Mouse (Mus musculus): ENCODE data around the gene Hck. TPM values are rescaled to one million over a fixed set of nuclear protein-coding genes. Genes with fewer than 3 reads are reported as not detected.
A peak's percentile ranks its signal among the peaks of the same experiment; 100 is the strongest.

Hck gene
- polyA plus RNA-seq, 1 experiment from 2014 or later = 5.4 TPM

- H3K4me3 ChIP-seq (ENCODE audit: low read length) = no peak overlapping the region
- H3K36me3 ChIP-seq (ENCODE audit: control insufficient read depth, insufficient read depth, low read length) = no peaks in the 10 kb centered on the region
- no peak overlapping the region for H3K27ac ChIP-seq (ENCODE audit: low read length)
- H3K9me3 ChIP-seq (ENCODE audit: control insufficient read depth, low read length) = no peaks in the 10 kb centered on the region
- 0 out of 2 replicates have a peak, but pooled peaks cover 2% of the 10 kb centered on the region for H3K27me3 ChIP-seq (replicated peaks; ENCODE audit: control insufficient read depth, insufficient read depth, low read length)
- H3K4me1 ChIP-seq (ENCODE audit: control insufficient read depth, insufficient read depth, low read length) = no peaks in the 10 kb centered on the region
- no peak overlapping the region for H3K4me2 ChIP-seq (ENCODE audit: low read depth, low read length)
- 88% methylated on average over 10 of the region's 10 CpGs for WGBS
- no peak for ATAC-seq
- no peak overlapping the region for H3K9ac ChIP-seq (ENCODE audit: low read depth, low read length)
Observed at GRCm38 (mm10) chr2:153087091-153087490, 21.2 kb upstream of the Hck start.

GRCm38 (mm10) chr2:153089316-153089715 lies 19.0 kb upstream of the Hck start:
- 50% methylated on average over 2 of the region's 2 CpGs for WGBS
- Histone ChIP-seq H3K4me1 (ENCODE audit: control insufficient read depth, insufficient read depth, low read length) (no peaks in the 10 kb centered on the region), H3K27ac (ENCODE audit: low read length) (no peak overlapping the region), H3K27me3 (replicated peaks; ENCODE audit: control insufficient read depth, insufficient read depth, low read length) (0 out of 2 replicates have a peak, but pooled peaks cover 2% of the 10 kb centered on the region), H3K9me3 (ENCODE audit: control insufficient read depth, low read length) (no peaks in the 10 kb centered on the region), H3K4me3 (ENCODE audit: low read length) (no peak overlapping the region), H3K4me2 (ENCODE audit: low read depth, low read length) (no peak overlapping the region), H3K9ac (ENCODE audit: low read depth, low read length) (no peak overlapping the region), H3K36me3 (ENCODE audit: control insufficient read depth, insufficient read depth, low read length) (no peaks in the 10 kb centered on the region)
- no peak for ATAC-seq

GRCm38 (mm10) chr2:153090551-153091165 lies 17.6 kb upstream of the Hck start:
- Histone ChIP-seq H3K4me2 (ENCODE audit: low read depth, low read length) (no peak overlapping the region), H3K36me3 (ENCODE audit: control insufficient read depth, insufficient read depth, low read length) (no peaks in the 10 kb centered on the region), H3K4me3 (ENCODE audit: low read length) (no peak overlapping the region), H3K9ac (ENCODE audit: low read depth, low read length) (no peak overlapping the region), H3K27ac (ENCODE audit: low read length) (no peak overlapping the region), H3K4me1 (ENCODE audit: control insufficient read depth, insufficient read depth, low read length) (no peaks in the 10 kb centered on the region), H3K27me3 (replicated peaks; ENCODE audit: control insufficient read depth, insufficient read depth, low read length) (0 out of 2 replicates have a peak, but pooled peaks cover 2% of the 10 kb centered on the region), H3K9me3 (ENCODE audit: control insufficient read depth, low read length) (no peaks in the 10 kb centered on the region)
- 33% methylated on average over 10 of the region's 10 CpGs for WGBS
- ATAC-seq = no peak

- ATAC-seq = no peak
- no peaks in the 10 kb centered on the region for H3K9me3 ChIP-seq (ENCODE audit: control insufficient read depth, low read length)
- H3K4me3 ChIP-seq (ENCODE audit: low read length) = peak overlapping the region; percentile 7; the same call in 1 of the 2 replicates
- WGBS = 35% methylated on average over 23 of the region's 23 CpGs
- H3K9ac ChIP-seq (ENCODE audit: low read depth, low read length) = 0 out of 2 replicates have a peak overlapping the region, but pooled peaks have one; percentile 5
- peak overlapping the region; percentile 88 for H3K4me2 ChIP-seq (ENCODE audit: low read depth, low read length)
- H3K4me1 ChIP-seq (ENCODE audit: control insufficient read depth, insufficient read depth, low read length) = peaks cover 3% of the 10 kb centered on the region; the same call in 1 of the 2 replicates
- peaks cover 31% of the 10 kb centered on the region for H3K27me3 ChIP-seq (replicated peaks; ENCODE audit: control insufficient read depth, insufficient read depth, low read length)
- no peaks in the 10 kb centered on the region for H3K36me3 ChIP-seq (ENCODE audit: control insufficient read depth, insufficient read depth, low read length)
- no peak overlapping the region for H3K27ac ChIP-seq (ENCODE audit: low read length)
Observed at GRCm38 (mm10) chr2:153107046-153107766, 1.1 kb upstream of the Hck start.

DNA sequence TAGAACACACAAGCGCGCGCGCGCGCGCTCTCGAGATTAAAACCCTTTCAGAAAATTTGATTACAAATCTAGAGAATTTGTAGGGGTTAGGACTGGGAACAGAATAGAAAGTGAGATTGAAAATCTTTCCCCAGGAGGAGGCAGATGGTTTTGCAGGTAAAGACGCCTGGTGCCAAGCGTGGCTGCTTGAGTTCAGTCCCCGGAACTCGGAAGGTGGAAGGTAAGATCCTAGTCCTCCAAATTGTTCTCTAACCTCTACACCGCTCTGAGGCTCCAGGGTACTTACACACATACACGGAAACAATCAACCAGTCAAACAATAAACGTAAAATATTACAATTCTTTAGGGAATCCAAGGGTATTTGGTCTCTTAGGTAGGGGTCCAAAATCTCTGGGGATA lies 466 bp upstream of the Hck start:
- H3K27ac ChIP-seq (ENCODE audit: low read length) = no peak overlapping the region
- 2% methylated on average over 15 of the region's 15 CpGs for WGBS
- H3K4me2 ChIP-seq (ENCODE audit: low read depth, low read length) = peak overlapping the region; percentile 88
- no peaks in the 10 kb centered on the region for H3K36me3 ChIP-seq (ENCODE audit: control insufficient read depth, insufficient read depth, low read length)
- H3K9ac ChIP-seq (ENCODE audit: low read depth, low read length) = 0 out of 2 replicates have a peak overlapping the region, but pooled peaks have one; percentile 5
- H3K4me1 ChIP-seq (ENCODE audit: control insufficient read depth, insufficient read depth, low read length) = peaks cover 3% of the 10 kb centered on the region; the same call in 1 of the 2 replicates
- peak overlapping the region; percentile 52 for H3K4me3 ChIP-seq (ENCODE audit: low read length)
- ATAC-seq = no peak
- H3K27me3 ChIP-seq (replicated peaks; ENCODE audit: control insufficient read depth, insufficient read depth, low read length) = peaks cover 31% of the 10 kb centered on the region
- no peaks in the 10 kb centered on the region for H3K9me3 ChIP-seq (ENCODE audit: control insufficient read depth, low read length)

GRCm38 (mm10) chr2:153109596-153109995 lies 1.3 kb downstream of the Hck start:
- Histone ChIP-seq H3K36me3 (ENCODE audit: control insufficient read depth, insufficient read depth, low read length) (no peaks in the 10 kb centered on the region), H3K9ac (ENCODE audit: low read depth, low read length) (no peak overlapping the region), H3K4me2 (ENCODE audit: low read depth, low read length) (no peak overlapping the region), H3K27me3 (replicated peaks; ENCODE audit: control insufficient read depth, insufficient read depth, low read length) (peaks cover 31% of the 10 kb centered on the region), H3K27ac (ENCODE audit: low read length) (no peak overlapping the region), H3K9me3 (ENCODE audit: control insufficient read depth, low read length) (no peaks in the 10 kb centered on the region), H3K4me1 (ENCODE audit: control insufficient read depth, insufficient read depth, low read length) (peaks cover 3% of the 10 kb centered on the region; the same call in 1 of the 2 replicates), H3K4me3 (ENCODE audit: low read length) (no peak overlapping the region)
- ATAC-seq = no peak
- 64% methylated on average over 7 of the region's 7 CpGs for WGBS

- no peak overlapping the region for H3K4me3 ChIP-seq (ENCODE audit: low read length)
- H3K36me3 ChIP-seq (ENCODE audit: control insufficient read depth, insufficient read depth, low read length) = no peaks in the 10 kb centered on the region
- H3K9me3 ChIP-seq (ENCODE audit: control insufficient read depth, low read length) = no peaks in the 10 kb centered on the region
- H3K4me1 ChIP-seq (ENCODE audit: control insufficient read depth, insufficient read depth, low read length) = peaks cover 3% of the 10 kb centered on the region; the same call in 1 of the 2 replicates
- peaks cover 27% of the 10 kb centered on the region for H3K27me3 ChIP-seq (replicated peaks; ENCODE audit: control insufficient read depth, insufficient read depth, low read length)
- no peak overlapping the region for H3K27ac ChIP-seq (ENCODE audit: low read length)
- 79% methylated on average over 7 of the region's 7 CpGs for WGBS
- H3K9ac ChIP-seq (ENCODE audit: low read depth, low read length) = no peak overlapping the region
- no peak overlapping the region for H3K4me2 ChIP-seq (ENCODE audit: low read depth, low read length)
- ATAC-seq = no peak
Observed at GRCm38 (mm10) chr2:153111298-153111697, 3.0 kb downstream of the Hck start.

DNA sequence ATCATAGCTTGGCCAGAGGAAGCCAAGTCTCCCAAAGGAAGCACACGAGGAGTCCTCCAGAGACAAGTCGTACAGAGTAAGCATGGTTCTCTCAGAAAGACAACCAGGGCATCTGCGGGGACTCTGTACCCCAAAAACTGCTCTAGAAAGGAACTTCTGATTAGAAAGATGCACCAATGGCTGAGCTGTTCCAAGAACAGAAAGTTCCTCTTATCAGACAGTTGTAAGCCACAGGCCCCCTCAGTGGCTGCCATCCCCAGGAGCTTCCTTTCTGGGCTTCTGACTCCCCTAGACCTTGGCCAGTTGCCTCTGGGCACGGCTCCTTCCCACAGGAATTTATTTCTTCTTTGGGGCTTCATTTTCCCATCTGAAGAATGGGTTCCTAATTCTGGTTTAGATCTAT lies 7.4 kb downstream of the Hck start:
- WGBS = 76% methylated on average over 4 of the region's 4 CpGs
- Histone ChIP-seq H3K9me3 (ENCODE audit: control insufficient read depth, low read length) (no peaks in the 10 kb centered on the region), H3K36me3 (ENCODE audit: control insufficient read depth, insufficient read depth, low read length) (no peaks in the 10 kb centered on the region), H3K27me3 (replicated peaks; ENCODE audit: control insufficient read depth, insufficient read depth, low read length) (no peaks in the 10 kb centered on the region), H3K4me1 (ENCODE audit: control insufficient read depth, insufficient read depth, low read length) (no peaks in the 10 kb centered on the region), H3K4me2 (ENCODE audit: low read depth, low read length) (no peak overlapping the region), H3K4me3 (ENCODE audit: low read length) (no peak overlapping the region), H3K27ac (ENCODE audit: low read length) (no peak overlapping the region), H3K9ac (ENCODE audit: low read depth, low read length) (no peak overlapping the region)
- ATAC-seq = no peak

GRCm38 (mm10) chr2:153117051-153117486 lies 8.8 kb downstream of the Hck start:
- H3K4me1 ChIP-seq (ENCODE audit: control insufficient read depth, insufficient read depth, low read length) = no peaks in the 10 kb centered on the region
- WGBS = 78% methylated on average over 7 of the region's 7 CpGs

More at GRCm38 (mm10) chr2:153117051-153117486, 8.8 kb downstream of the Hck start:
- Histone ChIP-seq H3K9me3 (ENCODE audit: control insufficient read depth, low read length) (no peaks in the 10 kb centered on the region), H3K27me3 (replicated peaks; ENCODE audit: control insufficient read depth, insufficient read depth, low read length) (no peaks in the 10 kb centered on the region), H3K4me3 (ENCODE audit: low read length) (no peak overlapping the region), H3K36me3 (ENCODE audit: control insufficient read depth, insufficient read depth, low read length) (no peaks in the 10 kb centered on the region), H3K9ac (ENCODE audit: low read depth, low read length) (no peak overlapping the region), H3K4me2 (ENCODE audit: low read depth, low read length) (no peak overlapping the region), H3K27ac (ENCODE audit: low read length) (no peak overlapping the region)
- ATAC-seq = no peak
